Mouse (Mus musculus) forebrain, embryonic 14.5 days (tissue): ENCODE data around the gene Erbb2. TPM values are rescaled to one million over a fixed set of nuclear protein-coding genes. Genes with fewer than 3 reads are reported as not detected.
A peak's percentile ranks its signal among the peaks of the same experiment; 100 is the strongest.

ENCODE experiments used
- ATAC-seq: fragments of 200-750 bp; cut with Nextera tagmentation; 2 replicates; pipeline ENCODE4 v1.8.0; 2017; ENCODE audit warnings: mild to moderate bottlenecking, moderate library complexity
- DNase-seq: peaks from one replicate; pipeline ENCODE4 v3.0.0-alpha.2; 2015; ENCODE audit warnings: low spot score
- H3K27ac ChIP-seq: fragments of 300-500 bp; sonication (generic); 2 replicates; pipeline ENCODE4 v1.5.1; 2014; ENCODE audit warnings: low read depth, mild to moderate bottlenecking, control low read depth, low read length, moderate library complexity
- H3K27me3 ChIP-seq: fragments of 300-500 bp; sonication (generic); replicated peaks from 2 replicates; pipeline ENCODE4 v1.6.1; 2014; ENCODE audit warnings: low read length, control low read depth, mixed read lengths; ENCODE audit not compliant: control insufficient read depth, insufficient read depth
- H3K36me3 ChIP-seq: fragments of 300-500 bp; sonication (generic); 2 replicates; pipeline ENCODE4 v1.6.1; 2014; ENCODE audit warnings: low read length, control low read depth; ENCODE audit not compliant: control insufficient read depth, insufficient read depth
- H3K4me1 ChIP-seq: fragments of 300-500 bp; sonication (generic); 2 replicates; pipeline ENCODE4 v1.6.1; 2014; ENCODE audit warnings: antibody characterized with exemption, low read length, control low read depth; ENCODE audit not compliant: control insufficient read depth, insufficient read depth
- H3K4me2 ChIP-seq: fragments of 300-500 bp; sonication (generic); 2 replicates; pipeline ENCODE4 v1.6.1; 2014; ENCODE audit warnings: mild to moderate bottlenecking, control low read depth, low read length
- H3K4me3 ChIP-seq: fragments of 300-500 bp; sonication (generic); 2 replicates; pipeline ENCODE4 v1.5.1; 2014; ENCODE audit warnings: low read depth, low read length, control low read depth
- H3K9ac ChIP-seq: fragments of 300-500 bp; sonication (generic); 2 replicates; pipeline ENCODE4 v1.6.1; 2014; ENCODE audit warnings: mild to moderate bottlenecking, low read length, control low read depth, moderate library complexity
- H3K9me3 ChIP-seq: fragments of 300-500 bp; sonication (generic); replicated peaks from 2 replicates; pipeline ENCODE4 v1.6.1; 2016; ENCODE audit warnings: low read length, control low read depth, mixed read lengths; ENCODE audit not compliant: control insufficient read depth
- WGBS: fragments of 180-500 bp; shearing (Covaris S2); extraction: QIAGEN DNeasy Blood & Tissue Kit; methylation state at CpG from one replicate; pipeline ENCODE4 v1.1.7; 2014; 5-methylcytosine and 5-hydroxymethylcytosine counted together
- polyA plus RNA-seq: library from polyadenylated mRNA; unstranded; fragments of >200 nt; fragmentation: Nextera tagmentation; extraction: Ambion mirVana; gene quantifications from 2 replicates; pipeline ENCODE4 v1.2.1, GENCODE M21; 2014

Gene Erbb2
- polyA plus RNA-seq, 1 experiment from 2014 or later, result 5.6 TPM

DNA sequence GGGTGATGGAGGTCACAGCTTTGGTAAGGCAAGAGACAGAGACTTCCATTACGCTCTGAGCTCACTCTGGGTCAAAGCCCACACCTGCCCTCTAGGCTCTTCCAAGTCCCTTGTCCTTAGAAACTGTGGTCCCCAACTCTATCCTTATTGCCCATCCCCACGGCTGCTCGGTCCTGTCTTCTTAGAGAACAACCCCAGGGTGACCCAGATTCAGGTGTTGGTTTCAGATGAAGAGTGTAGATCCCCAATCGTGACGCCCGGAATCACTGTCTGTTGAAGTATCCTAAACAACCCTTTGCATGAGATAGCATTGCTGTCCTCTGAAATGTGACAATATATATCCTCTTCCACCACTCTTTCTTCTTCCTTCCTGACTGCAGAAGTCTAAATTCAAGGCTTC lies 50.0 kb downstream of the Erbb2 start:
- DNase-seq (no peak), ATAC-seq (no peak)
- no peak overlapping the region for H3K9ac ChIP-seq
- no peak overlapping the region for H3K4me3 ChIP-seq
- no peaks in the 10 kb centered on the region for H3K4me1 ChIP-seq
- H3K36me3 ChIP-seq, result no peaks in the 10 kb centered on the region
- no peaks in the 10 kb centered on the region for H3K9me3 ChIP-seq
- H3K4me2 ChIP-seq, result no peak overlapping the region
- no peak overlapping the region for H3K27ac ChIP-seq
- 91% methylated on average over 6 of the region's 6 CpGs for WGBS
- peaks cover 23% of the 10 kb centered on the region for H3K27me3 ChIP-seq

DNA sequence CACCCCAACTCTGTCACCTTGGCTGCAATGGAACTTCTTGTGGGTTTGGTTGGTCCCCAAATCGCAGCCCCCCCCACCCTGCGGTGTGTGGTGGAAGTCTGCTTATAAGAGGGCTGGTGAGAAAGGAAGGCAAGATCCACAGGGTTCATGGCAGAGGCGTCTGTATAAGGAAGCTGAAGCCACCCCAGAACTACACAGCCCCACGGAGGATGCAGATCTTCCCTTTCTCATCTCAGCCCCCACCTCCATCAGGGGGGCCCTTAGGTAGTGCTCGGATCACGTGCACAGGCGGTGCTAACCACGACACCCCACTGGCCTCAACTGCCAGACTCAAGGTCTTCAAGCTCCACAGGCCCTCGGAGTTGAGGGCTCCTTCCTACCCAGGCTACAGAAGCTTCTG lies 51.6 kb downstream of the Erbb2 start:
- Histone ChIP-seq H3K36me3 (no peaks in the 10 kb centered on the region), H3K27me3 (peaks cover 11% of the 10 kb centered on the region), H3K27ac (no peak overlapping the region), H3K9me3 (no peaks in the 10 kb centered on the region), H3K4me2 (no peak overlapping the region), H3K4me1 (no peaks in the 10 kb centered on the region), H3K9ac (no peak overlapping the region), H3K4me3 (no peak overlapping the region)
- DNase-seq (no peak), ATAC-seq (no peak)
- 92% methylated on average over 9 of the region's 9 CpGs for WGBS

DNA sequence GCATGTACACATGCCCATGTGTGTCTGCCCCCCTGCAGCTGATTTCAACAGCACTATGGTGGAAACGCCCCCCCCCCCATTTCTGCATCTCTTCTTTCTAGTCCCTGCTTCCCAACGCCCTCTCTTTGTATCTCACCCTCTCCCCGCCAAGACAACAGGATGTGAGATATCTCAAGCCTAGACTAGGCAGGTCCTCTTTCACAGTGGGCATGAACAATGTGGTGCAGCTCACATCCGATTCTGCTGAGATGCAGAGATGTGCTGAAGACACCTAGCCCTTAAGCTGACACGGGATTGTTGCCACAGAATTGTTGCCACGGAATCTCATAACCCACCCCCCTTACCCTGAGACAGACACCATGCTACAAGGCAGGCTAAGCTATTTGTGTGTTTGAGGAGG lies 52.2 kb downstream of the Erbb2 start:
- Histone ChIP-seq H3K36me3 (no peaks in the 10 kb centered on the region), H3K9me3 (no peaks in the 10 kb centered on the region), H3K27ac (no peak overlapping the region), H3K27me3 (peaks cover 5% of the 10 kb centered on the region), H3K4me2 (no peak overlapping the region), H3K4me1 (no peaks in the 10 kb centered on the region), H3K9ac (no peak overlapping the region), H3K4me3 (no peak overlapping the region)
- DNase-seq (no peak), ATAC-seq (no peak)
- 82% methylated on average over 6 of the region's 6 CpGs for WGBS

GRCm38 (mm10) chr11:98469761-98470714 lies 57.8 kb downstream of the Erbb2 start:
- no peak for ATAC-seq
- Histone ChIP-seq H3K4me1 (no peaks in the 10 kb centered on the region), H3K9me3 (no peaks in the 10 kb centered on the region), H3K27me3 (no peaks in the 10 kb centered on the region), H3K4me3 (no peak overlapping the region), H3K36me3 (no peaks in the 10 kb centered on the region), H3K27ac (no peak overlapping the region), H3K4me2 (no peak overlapping the region), H3K9ac (no peak overlapping the region)
- no peak for DNase-seq
- WGBS, result 85% methylated on average over 22 of the region's 22 CpGs

- no peak overlapping the region for H3K9ac ChIP-seq
- no peak for ATAC-seq
- 79% methylated on average over 6 of the region's 6 CpGs for WGBS
These were observed 58.5 kb downstream of the Erbb2 start for GRCm38 (mm10) chr11:98470795-98471194.

DNA sequence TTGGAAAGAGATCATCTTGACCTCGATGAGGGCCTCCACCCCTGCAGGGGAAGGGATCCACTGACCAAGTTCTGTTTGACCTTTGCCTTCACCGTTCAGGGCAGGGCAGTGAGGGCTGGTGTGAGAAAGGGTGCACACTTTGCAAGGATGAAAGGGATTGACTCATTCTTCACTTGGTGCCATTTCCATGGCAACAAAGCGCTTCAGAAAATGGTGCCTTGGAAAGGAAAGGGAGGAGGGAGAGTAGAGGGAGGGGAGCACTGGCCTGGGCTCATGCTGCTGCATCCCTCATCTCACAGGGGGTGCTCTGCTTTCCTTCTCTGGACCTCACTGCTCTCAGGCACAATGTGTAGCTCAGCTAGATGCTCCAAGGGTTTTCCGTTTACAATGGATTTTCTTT lies 60.4 kb downstream of the Erbb2 start:
- Histone ChIP-seq H3K36me3 (no peaks in the 10 kb centered on the region), H3K27ac (no peak overlapping the region), H3K4me1 (no peaks in the 10 kb centered on the region), H3K4me2 (no peak overlapping the region), H3K27me3 (no peaks in the 10 kb centered on the region), H3K4me3 (no peak overlapping the region), H3K9me3 (no peaks in the 10 kb centered on the region), H3K9ac (no peak overlapping the region)
- DNase-seq (peak; percentile 10), ATAC-seq (no peak)
- WGBS, result 45% methylated on average over 4 of the region's 4 CpGs

More at GRCm38 (mm10) chr11:98470795-98471194, 58.5 kb downstream of the Erbb2 start:
- Histone ChIP-seq H3K27me3 (no peaks in the 10 kb centered on the region), H3K4me2 (no peak overlapping the region), H3K36me3 (no peaks in the 10 kb centered on the region), H3K4me3 (no peak overlapping the region), H3K4me1 (no peaks in the 10 kb centered on the region), H3K9me3 (no peaks in the 10 kb centered on the region), H3K27ac (no peak overlapping the region)
- no peak for DNase-seq

- 62% methylated on average over 8 of the region's 8 CpGs for WGBS
- H3K4me2 ChIP-seq, result no peak overlapping the region
- H3K27ac ChIP-seq, result no peak overlapping the region
- no peaks in the 10 kb centered on the region for H3K9me3 ChIP-seq
- ATAC-seq (no peak), DNase-seq (no peak)
- H3K36me3 ChIP-seq, result no peaks in the 10 kb centered on the region
- H3K9ac ChIP-seq, result no peak overlapping the region
- no peak overlapping the region for H3K4me3 ChIP-seq
- no peaks in the 10 kb centered on the region for H3K4me1 ChIP-seq
- no peaks in the 10 kb centered on the region for H3K27me3 ChIP-seq
These were observed 61.7 kb downstream of the Erbb2 start for GRCm38 (mm10) chr11:98473916-98474479.

DNA sequence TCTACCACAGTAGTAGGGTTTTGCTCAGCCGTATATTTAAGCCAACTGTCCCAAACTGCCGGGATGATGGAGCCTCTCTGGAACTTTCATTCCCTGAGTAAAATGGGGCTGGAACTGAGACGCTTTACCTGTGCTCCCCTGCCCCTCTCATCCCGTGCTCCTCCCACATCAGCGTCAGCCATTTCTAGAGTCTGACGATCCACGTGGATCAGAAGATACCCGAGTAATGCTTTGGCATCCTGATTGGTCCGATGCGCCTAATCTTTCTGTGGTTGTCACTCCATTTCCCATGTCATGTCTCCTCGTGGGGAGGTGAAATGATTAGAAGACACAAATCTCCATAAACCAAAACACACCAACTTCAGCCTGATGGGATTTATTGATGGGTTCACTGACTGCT lies 62.7 kb downstream of the Erbb2 start:
- H3K9me3 ChIP-seq, result no peaks in the 10 kb centered on the region
- no peaks in the 10 kb centered on the region for H3K27me3 ChIP-seq
- H3K4me3 ChIP-seq, result no peak overlapping the region
- no peak overlapping the region for H3K4me2 ChIP-seq
- H3K4me1 ChIP-seq, result no peaks in the 10 kb centered on the region
- H3K9ac ChIP-seq, result no peak overlapping the region
- H3K36me3 ChIP-seq, result no peaks in the 10 kb centered on the region
- H3K27ac ChIP-seq, result no peak overlapping the region
- ATAC-seq (no peak), DNase-seq (no peak)
- 86% methylated on average over 11 of the region's 11 CpGs for WGBS
